Comparison of ENCODE assay signal across 9 mouse cellular contexts in genomic region chr5:120438991-120439710, GRCm38 (mm10). TPM values are rescaled to one million over a fixed set of nuclear protein-coding genes. Genes with fewer than 3 reads are reported as not detected.
DNase-seq lines count a peak whose midpoint lies in the region; ATAC-seq lines count a peak whose summit lies in the region.
"Had no signal": no experiment of that assay in that cellular context is flagged by ENCODE, and none has a peak within 500 bp of the region (broad histone marks: within the 10 kb centered on the region; RNA-seq: fewer than 3 reads in every experiment).

No protein-coding gene starts in this region.

- H3K4me3 ChIP-seq in forebrain, embryonic 12.5 days (replicated peaks) = peak overlapping the region; percentile 37
- H3K4me3 ChIP-seq in neural tube, embryonic 13.5 days = peak overlapping the region; percentile 59

- peak; percentile 25 for DNase-seq in lung, postnatal 10 days
- no peak for DNase-seq in lung, postnatal 4 days
- peak; percentile 49 for DNase-seq in induced T-regulatory cell, adult 2 months (ENCODE audit: low read depth)
- no peak for DNase-seq in left cerebral cortex, adult 9 months (ENCODE audit: low spot score in 2 of 2)
- no peak for DNase-seq in natural killer cell, adult 2 months (ENCODE audit: low spot score in 2 of 2)
- DNase-seq: layer of hippocampus, adult 9-11 months had no signal

- no peak for ATAC-seq in forebrain, embryonic 12.5 days (ENCODE audit: low FRiP score)
- no peak for ATAC-seq in neural tube, embryonic 13.5 days (ENCODE audit: low read depth)

- H3K4me1 ChIP-seq in forebrain, embryonic 12.5 days = peaks cover 57% of the 10 kb centered on the region
- peaks cover 38% of the 10 kb centered on the region for H3K4me1 ChIP-seq in neural tube, embryonic 13.5 days (replicated peaks)

- peaks cover 64% of the 10 kb centered on the region for H3K27me3 ChIP-seq in forebrain, embryonic 12.5 days
- peaks cover 76% of the 10 kb centered on the region for H3K27me3 ChIP-seq in neural tube, embryonic 13.5 days

- H3K36me3 ChIP-seq in forebrain, embryonic 12.5 days (replicated peaks) = no peaks in the 10 kb centered on the region
- H3K36me3 ChIP-seq in neural tube, embryonic 13.5 days = peaks cover 7% of the 10 kb centered on the region

- no peaks in the 10 kb centered on the region for H3K9me3 ChIP-seq in forebrain, embryonic 12.5 days
- H3K9me3 ChIP-seq in neural tube, embryonic 13.5 days = no peaks in the 10 kb centered on the region

- WGBS in forebrain, embryonic 12.5 days = 17% methylated on average over 27 of the region's 27 CpGs
- WGBS in neural tube, embryonic 13.5 days = 2% methylated on average over 27 of the region's 27 CpGs

- H3K4me2 ChIP-seq in forebrain, embryonic 12.5 days = peak overlapping the region; percentile 74
- H3K4me2 ChIP-seq in neural tube, embryonic 13.5 days = peak overlapping the region; percentile 68

- peak overlapping the region; percentile 88 for H3K27ac ChIP-seq in forebrain, embryonic 12.5 days
- H3K27ac ChIP-seq in neural tube, embryonic 13.5 days (replicated peaks) = peak overlapping the region; percentile 94

- peak overlapping the region; percentile 61 for H3K9ac ChIP-seq in forebrain, embryonic 12.5 days
- H3K9ac ChIP-seq in neural tube, embryonic 13.5 days = peak overlapping the region; percentile 92

RNA-seq across cellular contexts. Expression of gene Lhx5, which starts 7.7 kb away (rescaled TPM):
- polyA plus RNA-seq in forebrain, embryonic 12.5 days (2016; fragmentation: Nextera tagmentation; extraction: Ambion mirVana) = 23.8 and 26.6 TPM in 2 replicates
- polyA plus RNA-seq in neural tube, embryonic 13.5 days (2015; fragmentation: Nextera tagmentation; extraction: Ambion mirVana) = 42.0 and 46.0 TPM in 2 replicates
- polyA plus RNA-seq: liver, embryonic 16.5 days had no signal

RNA-seq across cellular contexts. Expression of gene Sdsl, which starts 33.5 kb away (rescaled TPM):
- 4.5 and 5.1 TPM in 2 replicates for polyA plus RNA-seq in forebrain, embryonic 12.5 days (2016; fragmentation: Nextera tagmentation; extraction: Ambion mirVana)
- 5.2 and 6.9 TPM in 2 replicates for polyA plus RNA-seq in neural tube, embryonic 13.5 days (2015; fragmentation: Nextera tagmentation; extraction: Ambion mirVana)

RNA-seq across cellular contexts. Expression of gene Sds, which starts 37.2 kb away (rescaled TPM):
- polyA plus RNA-seq in forebrain, embryonic 12.5 days (2016; fragmentation: Nextera tagmentation; extraction: Ambion mirVana) = not detected in 2 replicates
- polyA plus RNA-seq in neural tube, embryonic 13.5 days (2015; fragmentation: Nextera tagmentation; extraction: Ambion mirVana) = not detected in 2 replicates

Comparison
In these comparisons a context has a peak if more than half of its experiments do, and no peak if none do; other contexts are left out.
1. DNase-seq: peak in lung, postnatal 10 days (single experiment) and induced T-regulatory cell, adult 2 months (single experiment); none in lung, postnatal 4 days (0 of 2), left cerebral cortex, adult 9 months (0 of 2) and natural killer cell, adult 2 months (0 of 2).